Mouse (Mus musculus) layer of hippocampus, adult 2 months (tissue): ENCODE data around the gene Spats2l. TPM values are rescaled to one million over a fixed set of nuclear protein-coding genes. Genes with fewer than 3 reads are reported as not detected.

ENCODE experiments used
- DNase-seq, 2 experiments: peaks; one replicate each; pipeline ENCODE4 v3.0.0; 2022; ENCODE audit warnings: low spot score in 2 of 2
- H3K27ac ChIP-seq: fragments of 200-600 bp; 2 replicates; pipeline ENCODE4 v1.8.1; 2022
- H3K4me3 ChIP-seq: fragments of 200-600 bp; 2 replicates; pipeline ENCODE4 v1.8.1; 2022; ENCODE audit warnings: mild to moderate bottlenecking
- CTCF ChIP-seq: fragments of 200-600 bp; conservative IDR thresholded peaks from 2 replicates; pipeline ENCODE4 v1.8.1; 2022; ENCODE audit warnings: antibody characterized with exemption, mild to moderate bottlenecking, moderate library complexity
- total RNA-seq, 2 experiments: library from RNA; stranded (reverse); gene quantifications; 2 replicates each; pipeline ENCODE4 v1.2.3; 2021

Spats2l gene
- total RNA-seq, 2 experiments from 2014 or later = 19.6 to 21.6 TPM

- Histone ChIP-seq H3K27ac (no peak overlapping the region), H3K4me3 (no peak overlapping the region)
- TF ChIP-seq CTCF = no peak
- no peak for DNase-seq
Measured at GRCm38 (mm10) chr1:57878957-57879356, 105.0 kb downstream of the Spats2l start.

GRCm38 (mm10) chr1:57884867-57885266, 110.9 kb downstream of the Spats2l start:
- H3K27ac ChIP-seq = no peak overlapping the region
- peak in 1 of 2 experiments; percentile 24 for DNase-seq
- TF ChIP-seq CTCF = no peak
- H3K4me3 ChIP-seq = no peak overlapping the region

- no peak overlapping the region for H3K27ac ChIP-seq
- no peak for TF ChIP-seq CTCF
- H3K4me3 ChIP-seq = no peak overlapping the region
- no peak for DNase-seq
Measured at GRCm38 (mm10) chr1:57889803-57890202, 115.8 kb downstream of the Spats2l start.

GRCm38 (mm10) chr1:57890259-57890902, 116.4 kb downstream of the Spats2l start:
- no peak for DNase-seq
- no peak overlapping the region for H3K4me3 ChIP-seq
- H3K27ac ChIP-seq = no peak overlapping the region
- TF ChIP-seq CTCF = no peak

- no peak for TF ChIP-seq CTCF
- Histone ChIP-seq H3K27ac (no peak overlapping the region), H3K4me3 (no peak overlapping the region)
- no peak for DNase-seq
Measured at GRCm38 (mm10) chr1:57890903-57891267, 116.9 kb downstream of the Spats2l start.

- H3K4me3 ChIP-seq = no peak overlapping the region
- no peak for DNase-seq
- no peak for TF ChIP-seq CTCF
- no peak overlapping the region for H3K27ac ChIP-seq
Measured at GRCm38 (mm10) chr1:57901494-57901893, 127.5 kb downstream of the Spats2l start.

GRCm38 (mm10) chr1:57903793-57904192, 129.8 kb downstream of the Spats2l start:
- H3K27ac ChIP-seq = no peak overlapping the region
- no peak overlapping the region for H3K4me3 ChIP-seq
- no peak for DNase-seq
- TF ChIP-seq CTCF = no peak

GRCm38 (mm10) chr1:57905912-57906311, 131.9 kb downstream of the Spats2l start:
- no peak for TF ChIP-seq CTCF
- no peak for DNase-seq
- Histone ChIP-seq H3K27ac (no peak overlapping the region), H3K4me3 (no peak overlapping the region)

- TF ChIP-seq CTCF = no peak
- no peak for DNase-seq
- Histone ChIP-seq H3K4me3 (no peak overlapping the region), H3K27ac (no peak overlapping the region)
Measured at GRCm38 (mm10) chr1:57906312-57906711, 132.3 kb downstream of the Spats2l start.

GRCm38 (mm10) chr1:57911561-57911960, 137.6 kb downstream of the Spats2l start:
- TF ChIP-seq CTCF = no peak
- DNase-seq = no peak
- H3K4me3 ChIP-seq = no peak overlapping the region
- no peak overlapping the region for H3K27ac ChIP-seq

GRCm38 (mm10) chr1:57917342-57917741, 143.4 kb downstream of the Spats2l start:
- Histone ChIP-seq H3K27ac (no peak overlapping the region), H3K4me3 (no peak overlapping the region)
- no peak for DNase-seq
- TF ChIP-seq CTCF = no peak

- TF ChIP-seq CTCF = no peak
- H3K27ac ChIP-seq = no peak overlapping the region
- H3K4me3 ChIP-seq = no peak overlapping the region
- DNase-seq = no peak
Measured at GRCm38 (mm10) chr1:57918567-57918966, 144.6 kb downstream of the Spats2l start.

- no peak overlapping the region for H3K27ac ChIP-seq
- no peak overlapping the region for H3K4me3 ChIP-seq
- no peak for DNase-seq
- TF ChIP-seq CTCF = peak; percentile 70
Measured at GRCm38 (mm10) chr1:57934287-57934686, 160.3 kb downstream of the Spats2l start.

- H3K27ac ChIP-seq = no peak overlapping the region
- no peak for DNase-seq
- H3K4me3 ChIP-seq = no peak overlapping the region
- no peak for TF ChIP-seq CTCF
Measured at GRCm38 (mm10) chr1:57940691-57941090, 166.7 kb downstream of the Spats2l start.

- H3K4me3 ChIP-seq = no peak overlapping the region
- no peak for TF ChIP-seq CTCF
- DNase-seq = no peak
- no peak overlapping the region for H3K27ac ChIP-seq
Measured at GRCm38 (mm10) chr1:57941095-57941494, 167.1 kb downstream of the Spats2l start.
